Mouse (Mus musculus): ENCODE results near the gene Fam57b.

DNA sequence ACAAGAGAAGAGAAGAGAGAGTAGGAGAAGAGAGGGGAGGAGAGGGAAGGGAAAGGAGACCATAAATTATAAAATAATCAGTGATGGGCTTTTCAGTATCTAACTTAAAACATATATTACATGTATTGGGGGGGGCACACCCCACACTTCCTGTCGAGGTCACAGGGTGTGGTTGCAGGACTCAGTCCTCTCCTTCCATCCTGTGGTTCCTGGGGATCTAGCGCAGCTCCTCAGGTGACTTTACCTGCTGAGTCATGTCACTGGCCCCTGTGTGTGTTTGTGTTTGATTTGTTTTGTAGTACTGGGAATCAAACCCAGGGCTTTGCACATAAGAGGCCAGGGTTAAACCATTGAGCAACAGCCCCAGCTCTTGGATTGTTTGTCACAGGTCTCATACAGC, 23.0 kb upstream of the Fam57b start:
- TF ChIP-seq CTCF (IDR thresholded peaks at IDR 0.05; ENCODE audit: extremely low read depth, insufficient read depth, low read length) (no peak), POLR2A (IDR thresholded peaks at IDR 0.05; ENCODE audit: extremely low read depth, insufficient read depth, low read length) (no peak)
